Mouse (Mus musculus): ENCODE data around the gene Pepd. TPM values are rescaled to one million over a fixed set of nuclear protein-coding genes. Genes with fewer than 3 reads are reported as not detected.

The Pepd gene
- 72.3 and 83.0 TPM in 2 replicates for polyA plus RNA-seq (2014; fragmentation: Nextera tagmentation; extraction: Ambion mirVana)

- H3K4me1 ChIP-seq (ENCODE audit: control insufficient read depth, insufficient read depth, low read length): peaks cover 5% of the 10 kb centered on the region
- no peaks in the 10 kb centered on the region for H3K27me3 ChIP-seq (replicated peaks; ENCODE audit: control insufficient read depth, insufficient read depth, low read length)
- peak within 1 kb of the TSS; percentile 87 for H3K4me2 ChIP-seq (ENCODE audit: low read depth, low read length)
- H3K9me3 ChIP-seq (ENCODE audit: control insufficient read depth, low read length): no peaks in the 10 kb centered on the region
- DNase-seq (ENCODE audit: low spot score): peak; percentile 97
- ATAC-seq (ENCODE audit: low read depth): peak; percentile 98
- 7% methylated on average over 36 of the region's 44 CpGs for WGBS
- H3K36me3 ChIP-seq (ENCODE audit: control insufficient read depth, insufficient read depth, low read length): no peaks in the 10 kb centered on the region
- H3K9ac ChIP-seq (ENCODE audit: low read depth, low read length): peak within 1 kb of the TSS; percentile 75
- H3K27ac ChIP-seq (replicated peaks; ENCODE audit: low read depth, low read length): no peak within 1 kb of the TSS
- H3K4me3 ChIP-seq (ENCODE audit: low read depth, low read length): peak within 1 kb of the TSS; percentile 80
Measured at GRCm38 (mm10) chr7:34911919-34912897, at the start of gene Pepd. Gene Pepd, plus strand, starts transcription at chr7:34912379.

GRCm38 (mm10) chr7:34867289-34867688 lies 44.9 kb upstream of the Pepd start:
- WGBS: 14% methylated on average over 6 of the region's 6 CpGs

GRCm38 (mm10) chr7:34869693-34870092 lies 42.5 kb upstream of the Pepd start:
- Histone ChIP-seq H3K4me2 (ENCODE audit: low read depth, low read length) (no peak overlapping the region), H3K4me1 (ENCODE audit: control insufficient read depth, insufficient read depth, low read length) (no peaks in the 10 kb centered on the region), H3K9me3 (ENCODE audit: control insufficient read depth, low read length) (no peaks in the 10 kb centered on the region), H3K4me3 (ENCODE audit: low read depth, low read length) (no peak overlapping the region), H3K27me3 (replicated peaks; ENCODE audit: control insufficient read depth, insufficient read depth, low read length) (no peaks in the 10 kb centered on the region), H3K27ac (replicated peaks; ENCODE audit: low read depth, low read length) (no peak overlapping the region), H3K9ac (ENCODE audit: low read depth, low read length) (no peak overlapping the region), H3K36me3 (ENCODE audit: control insufficient read depth, insufficient read depth, low read length) (no peaks in the 10 kb centered on the region)
- DNase-seq (ENCODE audit: low spot score) (no peak), ATAC-seq (ENCODE audit: low read depth) (no peak)
- 83% methylated on average over 13 of the region's 13 CpGs for WGBS

More at GRCm38 (mm10) chr7:34867289-34867688, 44.9 kb upstream of the Pepd start:
- Histone ChIP-seq H3K36me3 (ENCODE audit: control insufficient read depth, insufficient read depth, low read length) (no peaks in the 10 kb centered on the region), H3K4me3 (ENCODE audit: low read depth, low read length) (no peak overlapping the region), H3K9ac (ENCODE audit: low read depth, low read length) (no peak overlapping the region), H3K4me2 (ENCODE audit: low read depth, low read length) (no peak overlapping the region), H3K27me3 (replicated peaks; ENCODE audit: control insufficient read depth, insufficient read depth, low read length) (no peaks in the 10 kb centered on the region), H3K27ac (replicated peaks; ENCODE audit: low read depth, low read length) (no peak overlapping the region), H3K4me1 (ENCODE audit: control insufficient read depth, insufficient read depth, low read length) (no peaks in the 10 kb centered on the region), H3K9me3 (ENCODE audit: control insufficient read depth, low read length) (no peaks in the 10 kb centered on the region)
- DNase-seq (ENCODE audit: low spot score) (peak; percentile 44), ATAC-seq (ENCODE audit: low read depth) (0 out of 2 replicates have a peak, but pooled peaks have one; percentile 15)

- Histone ChIP-seq H3K4me1 (ENCODE audit: control insufficient read depth, insufficient read depth, low read length) (no peaks in the 10 kb centered on the region), H3K27me3 (replicated peaks; ENCODE audit: control insufficient read depth, insufficient read depth, low read length) (no peaks in the 10 kb centered on the region), H3K4me2 (ENCODE audit: low read depth, low read length) (no peak overlapping the region), H3K36me3 (ENCODE audit: control insufficient read depth, insufficient read depth, low read length) (no peaks in the 10 kb centered on the region), H3K9ac (ENCODE audit: low read depth, low read length) (no peak overlapping the region), H3K4me3 (ENCODE audit: low read depth, low read length) (no peak overlapping the region), H3K27ac (replicated peaks; ENCODE audit: low read depth, low read length) (no peak overlapping the region), H3K9me3 (ENCODE audit: control insufficient read depth, low read length) (no peaks in the 10 kb centered on the region)
- ATAC-seq (ENCODE audit: low read depth) (no peak), DNase-seq (ENCODE audit: low spot score) (no peak)
- WGBS: 66% methylated on average over 7 of the region's 7 CpGs
Measured at GRCm38 (mm10) chr7:34876787-34877186, 35.4 kb upstream of the Pepd start.

GRCm38 (mm10) chr7:34877820-34878219 lies 34.4 kb upstream of the Pepd start:
- Histone ChIP-seq H3K27ac (replicated peaks; ENCODE audit: low read depth, low read length) (no peak overlapping the region), H3K4me2 (ENCODE audit: low read depth, low read length) (no peak overlapping the region), H3K9me3 (ENCODE audit: control insufficient read depth, low read length) (no peaks in the 10 kb centered on the region), H3K27me3 (replicated peaks; ENCODE audit: control insufficient read depth, insufficient read depth, low read length) (no peaks in the 10 kb centered on the region), H3K36me3 (ENCODE audit: control insufficient read depth, insufficient read depth, low read length) (no peaks in the 10 kb centered on the region), H3K9ac (ENCODE audit: low read depth, low read length) (no peak overlapping the region), H3K4me1 (ENCODE audit: control insufficient read depth, insufficient read depth, low read length) (no peaks in the 10 kb centered on the region), H3K4me3 (ENCODE audit: low read depth, low read length) (no peak overlapping the region)
- DNase-seq (ENCODE audit: low spot score) (peak; percentile 59), ATAC-seq (ENCODE audit: low read depth) (no peak)
- 34% methylated on average over 7 of the region's 7 CpGs for WGBS

- H3K4me2 ChIP-seq (ENCODE audit: low read depth, low read length): no peak overlapping the region
- H3K36me3 ChIP-seq (ENCODE audit: control insufficient read depth, insufficient read depth, low read length): no peaks in the 10 kb centered on the region
- ATAC-seq (ENCODE audit: low read depth): no peak
- no peaks in the 10 kb centered on the region for H3K9me3 ChIP-seq (ENCODE audit: control insufficient read depth, low read length)
- no peaks in the 10 kb centered on the region for H3K27me3 ChIP-seq (replicated peaks; ENCODE audit: control insufficient read depth, insufficient read depth, low read length)
- H3K4me3 ChIP-seq (ENCODE audit: low read depth, low read length): no peak overlapping the region
- H3K4me1 ChIP-seq (ENCODE audit: control insufficient read depth, insufficient read depth, low read length): no peaks in the 10 kb centered on the region
- WGBS: 66% methylated on average over 6 of the region's 6 CpGs
- H3K27ac ChIP-seq (replicated peaks; ENCODE audit: low read depth, low read length): no peak overlapping the region
- no peak for DNase-seq (ENCODE audit: low spot score)
- H3K9ac ChIP-seq (ENCODE audit: low read depth, low read length): no peak overlapping the region
Measured at GRCm38 (mm10) chr7:34888441-34888840, 23.7 kb upstream of the Pepd start.

- H3K27me3 ChIP-seq (replicated peaks; ENCODE audit: control insufficient read depth, insufficient read depth, low read length): no peaks in the 10 kb centered on the region
- H3K4me1 ChIP-seq (ENCODE audit: control insufficient read depth, insufficient read depth, low read length): no peaks in the 10 kb centered on the region
- no peak overlapping the region for H3K4me3 ChIP-seq (ENCODE audit: low read depth, low read length)
- no peak overlapping the region for H3K4me2 ChIP-seq (ENCODE audit: low read depth, low read length)
- WGBS: 45% methylated on average over 12 of the region's 12 CpGs
- H3K27ac ChIP-seq (replicated peaks; ENCODE audit: low read depth, low read length): no peak overlapping the region
- peak; percentile 71 for DNase-seq (ENCODE audit: low spot score)
- no peak for ATAC-seq (ENCODE audit: low read depth)
- no peaks in the 10 kb centered on the region for H3K9me3 ChIP-seq (ENCODE audit: control insufficient read depth, low read length)
- H3K36me3 ChIP-seq (ENCODE audit: control insufficient read depth, insufficient read depth, low read length): no peaks in the 10 kb centered on the region
- no peak overlapping the region for H3K9ac ChIP-seq (ENCODE audit: low read depth, low read length)
Measured at GRCm38 (mm10) chr7:34888891-34889290, 23.3 kb upstream of the Pepd start.

- no peaks in the 10 kb centered on the region for H3K9me3 ChIP-seq (ENCODE audit: control insufficient read depth, low read length)
- ATAC-seq (ENCODE audit: low read depth) (no peak), DNase-seq (ENCODE audit: low spot score) (no peak)
- 100% methylated on average over 1 of the region's 1 CpGs for WGBS
- no peaks in the 10 kb centered on the region for H3K27me3 ChIP-seq (replicated peaks; ENCODE audit: control insufficient read depth, insufficient read depth, low read length)
- H3K9ac ChIP-seq (ENCODE audit: low read depth, low read length): no peak overlapping the region
- H3K4me3 ChIP-seq (ENCODE audit: low read depth, low read length): no peak overlapping the region
- H3K36me3 ChIP-seq (ENCODE audit: control insufficient read depth, insufficient read depth, low read length): no peaks in the 10 kb centered on the region
- no peaks in the 10 kb centered on the region for H3K4me1 ChIP-seq (ENCODE audit: control insufficient read depth, insufficient read depth, low read length)
- H3K27ac ChIP-seq (replicated peaks; ENCODE audit: low read depth, low read length): no peak overlapping the region
- no peak overlapping the region for H3K4me2 ChIP-seq (ENCODE audit: low read depth, low read length)
Measured at GRCm38 (mm10) chr7:34892845-34893244, 19.3 kb upstream of the Pepd start.

Data from embryonic facial prominence, embryonic 14.5 days (tissue).